Mouse (Mus musculus) neutrophil, adult 59 days (primary cell): ENCODE data around the gene 2610044O15Rik8. TPM values are rescaled to one million over a fixed set of nuclear protein-coding genes. Genes with fewer than 3 reads are reported as not detected.

Experiments
- total RNA-seq, 2 experiments: library from RNA; stranded (reverse); gene quantifications; 1 replicate in 1 of 2; 2 replicates in 1 of 2; pipeline ENCODE4 v1.2.4; 2023

The 2610044O15Rik8 gene
- total RNA-seq, result 1 to 10 TPM; 3.5 to 3.6 TPM

DNA sequence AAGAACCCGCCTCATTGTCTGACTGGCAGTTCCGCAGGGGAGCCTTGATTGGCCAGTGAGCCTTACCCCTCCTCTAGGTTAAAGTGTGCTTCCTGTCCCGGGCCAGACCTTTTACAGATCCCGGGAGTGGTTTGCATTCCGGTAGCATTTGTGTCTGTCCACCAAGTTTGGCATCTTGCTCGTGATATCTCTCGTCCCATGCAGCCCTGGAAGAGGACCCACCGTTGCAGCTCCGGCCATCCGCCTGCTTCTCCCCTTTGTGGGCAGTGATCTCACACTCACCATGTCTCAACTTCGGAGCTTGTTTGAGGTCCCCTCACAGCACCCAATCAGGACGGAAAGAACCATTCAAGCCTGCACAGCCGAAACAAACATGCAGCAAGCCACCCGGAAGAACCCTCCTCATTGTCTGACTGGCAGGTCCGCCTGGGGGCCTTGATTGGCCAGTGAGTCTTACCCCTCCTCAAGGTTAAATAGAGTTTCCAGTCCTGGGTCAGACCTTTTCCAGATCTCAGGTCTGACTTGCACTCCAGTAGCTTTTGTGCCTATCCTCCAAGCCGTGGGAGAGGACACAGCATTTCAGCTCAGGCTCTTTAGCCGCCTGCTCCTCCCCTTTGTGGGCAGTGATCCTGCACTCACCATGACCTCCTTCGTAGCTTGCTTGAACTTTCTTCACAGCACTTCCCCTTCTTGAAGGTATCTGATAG lies at the start of gene 2610044O15Rik8:
TSS of gene 2610044O15Rik8 (minus strand) at position 380 of the 707 bp plus-strand sequence.

Other genes with a start within 250 kb of the 2610044O15Rik8 start
- gene Ccdc7a, start 168.9 kb downstream of the 2610044O15Rik8 start, total RNA-seq, result not detected
- gene Ccdc7b, start 167.3 kb downstream of the 2610044O15Rik8 start, total RNA-seq, result under 1 TPM in 1 of 2 experiments, not detected in 1; 0.49 TPM
- gene Gm10999, start 102.7 kb downstream of the 2610044O15Rik8 start, total RNA-seq, result not detected